Mouse (Mus musculus): Measurements from ENCODE around the gene Atp1b1. TPM values are rescaled to one million over a fixed set of nuclear protein-coding genes. Genes with fewer than 3 reads are reported as not detected.

The Atp1b1 gene
- polyA plus RNA-seq, 1 experiment: 1,191 TPM

DNA sequence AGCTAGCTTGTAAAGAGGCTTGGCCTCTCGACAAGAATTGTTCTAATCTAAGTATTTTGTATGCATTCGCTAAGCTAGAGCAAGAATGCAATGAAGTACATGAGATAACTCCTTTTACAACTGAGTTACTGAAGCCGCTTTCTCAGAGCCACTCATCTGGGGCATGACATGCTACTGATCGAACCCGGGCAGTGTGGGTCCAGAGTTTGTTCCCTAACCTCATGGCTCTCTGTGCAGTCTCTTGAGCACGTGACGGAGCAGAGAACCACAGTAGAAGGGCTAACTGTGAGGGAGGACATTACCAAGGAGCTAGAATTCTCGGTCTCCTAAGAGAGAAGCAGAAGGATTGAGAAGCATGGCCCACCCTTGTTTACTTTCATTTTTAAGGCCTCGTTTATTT, 45.2 kb downstream of the Atp1b1 start:
- H3K4me1 ChIP-seq (ENCODE audit: control insufficient read depth, insufficient read depth, low read length): no peaks in the 10 kb centered on the region
- no peak overlapping the region for H3K4me3 ChIP-seq (ENCODE audit: insufficient read depth, low read length)
- TF ChIP-seq CTCF (IDR thresholded peaks at IDR 0.05; ENCODE audit: extremely low read depth, insufficient read depth, low read length) (no peak), POLR2A (IDR thresholded peaks at IDR 0.05; ENCODE audit: extremely low read depth, insufficient read depth, low read length) (no peak)
- no peak overlapping the region for H3K27ac ChIP-seq (ENCODE audit: insufficient read depth, low read length)

DNA sequence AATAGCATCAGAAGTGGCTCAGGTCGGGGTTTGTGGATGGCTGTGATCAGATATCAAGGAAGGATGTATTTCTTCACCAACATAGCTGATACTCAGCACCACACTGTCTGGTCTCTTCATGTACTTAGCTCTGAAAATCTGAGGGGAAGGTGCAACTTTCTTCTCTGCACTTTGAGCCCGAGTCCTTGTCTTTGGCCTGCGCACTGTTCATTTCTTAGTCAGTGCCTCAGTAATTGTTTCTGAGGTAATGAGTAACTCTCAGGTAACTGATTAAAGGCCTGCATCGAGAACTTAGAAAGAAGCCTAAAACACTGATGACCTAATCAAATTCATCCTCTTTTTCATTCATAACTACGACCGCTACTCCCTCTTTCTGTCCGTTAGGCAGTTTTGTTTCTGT, 46.8 kb downstream of the Atp1b1 start:
- TF ChIP-seq POLR2A (IDR thresholded peaks at IDR 0.05; ENCODE audit: extremely low read depth, insufficient read depth, low read length) (no peak), CTCF (IDR thresholded peaks at IDR 0.05; ENCODE audit: extremely low read depth, insufficient read depth, low read length) (no peak)
- no peaks in the 10 kb centered on the region; the same call in 1 of the 2 replicates for H3K4me1 ChIP-seq (ENCODE audit: control insufficient read depth, insufficient read depth, low read length)
- H3K27ac ChIP-seq (ENCODE audit: insufficient read depth, low read length): no peak overlapping the region
- no peak overlapping the region for H3K4me3 ChIP-seq (ENCODE audit: insufficient read depth, low read length)

DNA sequence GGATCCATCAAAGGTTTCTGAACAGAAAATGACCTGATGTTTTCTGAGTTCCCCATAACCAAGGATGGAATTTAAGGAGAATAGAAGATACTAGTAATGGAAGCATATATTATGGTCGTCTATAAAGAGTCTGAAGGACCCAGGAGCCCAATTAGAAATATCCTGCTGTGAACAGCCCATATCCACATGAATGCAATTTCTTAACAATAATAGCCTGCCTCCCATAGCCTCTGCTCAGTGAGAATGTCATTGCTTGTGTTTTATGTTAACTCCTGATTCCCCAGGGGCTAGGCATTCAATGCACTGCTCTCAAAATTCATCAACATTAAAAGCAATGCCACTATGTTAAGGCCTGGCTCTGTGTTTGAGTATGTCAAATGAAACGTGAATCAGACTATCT, 49.5 kb downstream of the Atp1b1 start:
- Histone ChIP-seq H3K4me1 (ENCODE audit: control insufficient read depth, insufficient read depth, low read length) (no peaks in the 10 kb centered on the region; the same call in 1 of the 2 replicates), H3K27ac (ENCODE audit: insufficient read depth, low read length) (no peak overlapping the region), H3K4me3 (ENCODE audit: insufficient read depth, low read length) (no peak overlapping the region)
- TF ChIP-seq POLR2A (IDR thresholded peaks at IDR 0.05; ENCODE audit: extremely low read depth, insufficient read depth, low read length) (no peak), CTCF (IDR thresholded peaks at IDR 0.05; ENCODE audit: extremely low read depth, insufficient read depth, low read length) (no peak)

DNA sequence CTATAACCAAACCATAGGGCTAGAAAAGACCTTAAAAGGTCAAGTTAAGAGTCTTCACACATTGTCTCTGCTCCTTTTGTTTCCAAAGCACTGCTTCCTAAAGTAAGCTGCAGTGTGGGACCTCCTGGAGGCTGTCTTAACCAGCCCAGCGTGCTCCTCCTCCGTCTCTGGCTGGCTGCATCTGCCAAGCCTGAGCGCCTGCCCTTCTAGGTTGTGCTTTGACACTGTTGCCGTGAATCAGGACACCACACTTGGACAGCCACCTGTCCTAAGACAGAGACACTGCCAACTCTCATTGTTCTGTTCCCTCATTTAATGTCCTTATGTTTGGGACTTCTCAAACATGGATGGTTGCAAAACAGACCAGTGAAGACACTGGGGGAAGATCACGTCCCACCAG, 51.6 kb downstream of the Atp1b1 start:
- Histone ChIP-seq H3K27ac (ENCODE audit: insufficient read depth, low read length) (no peak overlapping the region), H3K4me3 (ENCODE audit: insufficient read depth, low read length) (no peak overlapping the region), H3K4me1 (ENCODE audit: control insufficient read depth, insufficient read depth, low read length) (no peaks in the 10 kb centered on the region; the same call in 1 of the 2 replicates)
- no peak for TF ChIP-seq CTCF (IDR thresholded peaks at IDR 0.05; ENCODE audit: extremely low read depth, insufficient read depth, low read length)
- no peak for TF ChIP-seq POLR2A (IDR thresholded peaks at IDR 0.05; ENCODE audit: extremely low read depth, insufficient read depth, low read length)

DNA sequence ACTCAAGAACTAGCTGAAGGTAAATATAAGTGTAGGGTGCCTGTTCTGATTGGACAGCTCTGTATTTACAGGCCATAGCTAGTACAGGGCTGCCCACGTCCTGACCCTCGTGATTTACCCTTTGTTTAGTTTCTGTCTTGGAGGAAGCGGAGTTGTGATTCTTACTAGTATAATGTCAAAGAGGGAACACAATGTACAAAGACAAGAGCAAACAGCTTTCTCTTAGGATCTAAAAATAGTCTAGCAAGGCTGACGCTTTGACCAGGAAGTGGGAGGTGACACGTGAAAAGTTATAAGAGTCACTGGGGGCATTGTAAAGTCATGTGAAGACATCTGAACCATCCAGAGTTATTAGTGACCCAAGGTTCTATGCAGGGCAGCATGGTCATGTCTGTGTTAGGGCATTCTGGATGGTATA, 52.8 kb downstream of the Atp1b1 start:
- TF ChIP-seq CTCF (IDR thresholded peaks at IDR 0.05; ENCODE audit: extremely low read depth, insufficient read depth, low read length) (no peak), POLR2A (IDR thresholded peaks at IDR 0.05; ENCODE audit: extremely low read depth, insufficient read depth, low read length) (no peak)
- Histone ChIP-seq H3K4me1 (ENCODE audit: control insufficient read depth, insufficient read depth, low read length) (no peaks in the 10 kb centered on the region; the same call in 1 of the 2 replicates), H3K27ac (ENCODE audit: insufficient read depth, low read length) (no peak overlapping the region), H3K4me3 (ENCODE audit: insufficient read depth, low read length) (no peak overlapping the region)

DNA sequence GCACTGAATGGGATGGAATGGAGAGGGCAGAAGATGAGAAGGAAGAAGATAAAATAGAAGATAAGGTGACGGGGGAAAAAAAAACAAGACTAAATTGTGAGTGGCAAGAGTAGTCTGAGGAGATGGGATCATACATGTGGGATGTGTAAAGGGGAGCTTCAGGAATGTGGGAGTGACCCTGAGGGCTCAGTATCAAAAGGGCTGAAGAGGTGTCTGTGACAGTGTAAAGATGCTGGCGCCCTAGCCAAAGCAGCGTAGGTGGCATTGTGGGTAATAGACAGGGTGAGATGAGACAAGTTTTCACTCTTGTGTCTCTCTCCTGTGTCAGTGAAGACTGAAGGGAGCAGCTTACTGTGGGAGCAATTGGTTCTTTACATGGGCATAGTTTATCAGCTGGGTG, 58.6 kb downstream of the Atp1b1 start:
- no peak for TF ChIP-seq CTCF (IDR thresholded peaks at IDR 0.05; ENCODE audit: extremely low read depth, insufficient read depth, low read length)
- no peak for TF ChIP-seq POLR2A (IDR thresholded peaks at IDR 0.05; ENCODE audit: extremely low read depth, insufficient read depth, low read length)
- H3K4me1 ChIP-seq (ENCODE audit: control insufficient read depth, insufficient read depth, low read length): peaks cover 9% of the 10 kb centered on the region
- no peak overlapping the region for H3K4me3 ChIP-seq (ENCODE audit: insufficient read depth, low read length)
- H3K27ac ChIP-seq (ENCODE audit: insufficient read depth, low read length): no peak overlapping the region

DNA sequence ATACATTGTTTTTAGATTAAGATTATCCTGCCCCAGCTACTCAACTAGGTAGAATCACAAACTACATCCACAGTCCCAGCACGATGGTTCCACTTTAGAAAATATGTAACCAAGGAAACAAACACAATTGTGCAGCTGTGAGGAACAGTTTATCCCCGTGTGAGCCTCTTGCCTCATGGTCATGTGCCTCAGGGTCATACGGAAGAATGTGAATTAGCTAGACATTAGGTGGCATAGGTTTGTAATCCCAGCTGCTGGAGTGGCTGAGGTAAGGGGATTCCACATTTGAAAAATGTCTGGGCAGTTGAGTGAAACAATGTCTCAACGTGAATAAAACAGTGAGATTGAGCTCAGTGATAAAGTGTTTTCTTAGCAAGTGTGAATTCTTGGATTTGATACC, 60.5 kb downstream of the Atp1b1 start:
- no peak overlapping the region for H3K27ac ChIP-seq (ENCODE audit: insufficient read depth, low read length)
- TF ChIP-seq POLR2A (IDR thresholded peaks at IDR 0.05; ENCODE audit: extremely low read depth, insufficient read depth, low read length): no peak
- TF ChIP-seq CTCF (IDR thresholded peaks at IDR 0.05; ENCODE audit: extremely low read depth, insufficient read depth, low read length): no peak
- peaks cover 9% of the 10 kb centered on the region for H3K4me1 ChIP-seq (ENCODE audit: control insufficient read depth, insufficient read depth, low read length)
- H3K4me3 ChIP-seq (ENCODE audit: insufficient read depth, low read length): no peak overlapping the region

DNA sequence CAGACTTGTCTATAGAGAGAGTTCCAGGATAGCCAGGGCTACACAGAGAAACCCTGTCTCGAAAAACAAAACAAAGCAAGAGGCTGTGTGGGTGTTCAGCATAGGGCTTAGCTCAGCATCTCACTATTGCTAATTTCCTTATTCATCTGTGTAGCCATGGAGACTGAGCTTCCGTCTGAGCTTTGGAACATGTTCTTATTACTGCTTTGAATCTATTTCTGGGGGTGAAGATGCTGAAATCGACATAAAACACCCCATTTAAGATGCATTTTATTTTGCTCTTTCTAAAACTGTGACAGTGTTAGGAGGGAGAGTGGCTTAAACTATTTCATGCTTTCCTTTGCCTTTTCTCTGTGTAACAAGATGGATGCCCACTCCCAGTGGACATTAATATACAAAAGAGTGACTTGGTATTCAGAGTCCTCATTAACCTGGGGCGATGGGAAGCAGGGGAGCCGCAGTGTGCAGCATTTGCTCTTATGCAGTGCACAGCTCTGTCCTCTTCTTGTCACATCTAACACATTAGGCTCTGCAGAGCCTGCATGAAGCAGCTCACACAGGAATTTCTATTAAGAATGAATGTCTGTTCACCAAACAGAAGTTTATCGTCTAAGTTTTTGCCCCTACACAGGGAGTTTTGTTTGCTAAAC, 62.9 kb downstream of the Atp1b1 start:
- TF ChIP-seq POLR2A (IDR thresholded peaks at IDR 0.05; ENCODE audit: extremely low read depth, insufficient read depth, low read length) (no peak), CTCF (IDR thresholded peaks at IDR 0.05; ENCODE audit: extremely low read depth, insufficient read depth, low read length) (no peak)
- no peak overlapping the region for H3K4me3 ChIP-seq (ENCODE audit: insufficient read depth, low read length)
- H3K4me1 ChIP-seq (ENCODE audit: control insufficient read depth, insufficient read depth, low read length): peaks cover 11% of the 10 kb centered on the region
- peak overlapping the region; percentile 80 for H3K27ac ChIP-seq (ENCODE audit: insufficient read depth, low read length)

DNA sequence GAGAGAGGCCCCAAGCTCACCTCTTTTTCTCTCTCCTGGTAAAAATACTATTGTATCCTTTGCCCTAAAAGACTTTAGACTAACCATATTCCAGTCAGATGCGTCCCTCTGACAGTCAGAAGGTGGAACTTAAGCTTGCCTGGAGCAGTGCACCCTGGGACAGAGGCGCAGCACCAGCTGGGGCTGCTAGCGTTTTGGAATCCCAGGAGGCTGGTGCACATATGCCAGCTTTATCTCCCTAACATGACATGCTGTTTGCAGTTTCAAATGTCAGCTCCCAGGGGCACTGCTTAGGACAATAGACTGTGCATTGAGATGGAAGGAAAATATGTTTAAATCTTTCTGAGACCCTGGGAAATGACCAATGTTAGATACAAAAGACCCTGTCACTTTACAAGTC, 66.0 kb downstream of the Atp1b1 start:
- H3K4me3 ChIP-seq (ENCODE audit: insufficient read depth, low read length): no peak overlapping the region
- no peak overlapping the region for H3K27ac ChIP-seq (ENCODE audit: insufficient read depth, low read length)
- TF ChIP-seq CTCF (IDR thresholded peaks at IDR 0.05; ENCODE audit: extremely low read depth, insufficient read depth, low read length): no peak
- TF ChIP-seq POLR2A (IDR thresholded peaks at IDR 0.05; ENCODE audit: extremely low read depth, insufficient read depth, low read length): no peak
- H3K4me1 ChIP-seq (ENCODE audit: control insufficient read depth, insufficient read depth, low read length): peaks cover 11% of the 10 kb centered on the region

DNA sequence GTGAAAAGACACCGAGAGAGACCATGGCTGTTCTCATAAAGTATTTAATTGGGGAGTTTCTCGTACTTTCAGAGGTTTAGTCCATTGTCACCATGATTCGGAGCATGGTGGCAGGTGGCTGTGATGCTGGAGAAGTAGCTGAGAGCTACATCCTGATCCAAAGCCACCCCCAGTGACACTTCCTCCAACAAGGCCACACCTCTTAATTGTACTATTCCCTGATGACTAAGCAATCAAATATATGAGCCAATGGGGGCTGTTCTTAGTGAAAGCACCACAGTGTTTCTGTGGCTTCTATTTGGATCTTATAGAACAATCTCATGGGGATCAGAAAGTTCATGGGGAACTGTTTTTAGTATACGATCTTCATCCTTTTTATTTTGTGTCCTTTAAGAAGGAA, 68.4 kb downstream of the Atp1b1 start:
- no peak overlapping the region for H3K27ac ChIP-seq (ENCODE audit: insufficient read depth, low read length)
- no peak overlapping the region for H3K4me3 ChIP-seq (ENCODE audit: insufficient read depth, low read length)
- no peak for TF ChIP-seq CTCF (IDR thresholded peaks at IDR 0.05; ENCODE audit: extremely low read depth, insufficient read depth, low read length)
- no peak for TF ChIP-seq POLR2A (IDR thresholded peaks at IDR 0.05; ENCODE audit: extremely low read depth, insufficient read depth, low read length)
- H3K4me1 ChIP-seq (ENCODE audit: control insufficient read depth, insufficient read depth, low read length): peaks cover 4% of the 10 kb centered on the region

Other genes starting within 250 kb of the Atp1b1 start
- gene Slc19a2, start 209.3 kb downstream of the Atp1b1 start, polyA plus RNA-seq (2012; rRNA removed): 13.1 and 14.7 TPM in 2 replicates
- gene Ccdc181, start 182.8 kb downstream of the Atp1b1 start, polyA plus RNA-seq (2012; rRNA removed): 19.1 and 21.1 TPM in 2 replicates
- 21.6 and 22.0 TPM in 2 replicates for gene Nme7, start 154.2 kb downstream of the Atp1b1 start, polyA plus RNA-seq (2012; rRNA removed)
- 18.4 and 19.5 TPM in 2 replicates for gene Blzf1, start 150.9 kb downstream of the Atp1b1 start, polyA plus RNA-seq (2012; rRNA removed)

Data from cortical plate, adult 2 months (tissue).